Mouse (Mus musculus): ENCODE data around the gene Ugt1a6a. TPM values are rescaled to one million over a fixed set of nuclear protein-coding genes. Genes with fewer than 3 reads are reported as not detected.

Ugt1a6a gene
- polyA plus RNA-seq, 1 experiment from 2014 or later: 29.2 TPM

- Histone ChIP-seq H3K27me3 (replicated peaks) (no peaks in the 10 kb centered on the region), H3K27ac (no peak overlapping the region), H3K4me2 (no peak overlapping the region), H3K36me3 (no peaks in the 10 kb centered on the region), H3K9me3 (no peaks in the 10 kb centered on the region), H3K4me1 (no peaks in the 10 kb centered on the region), H3K9ac (no peak overlapping the region), H3K4me3 (replicated peaks) (no peak overlapping the region)
- 74% methylated on average over 3 of the region's 3 CpGs for WGBS
- no peak for ATAC-seq (ENCODE audit: insufficient read depth, low FRiP score, low read depth)
Measured at GRCm38 (mm10) chr1:88197443-88197842, 62.8 kb downstream of the Ugt1a6a start.

GRCm38 (mm10) chr1:88199996-88200395 lies 65.4 kb downstream of the Ugt1a6a start:
- Histone ChIP-seq H3K4me1 (0 out of 2 replicates have a peak, but pooled peaks cover under 1% of the 10 kb centered on the region), H3K27me3 (replicated peaks) (no peaks in the 10 kb centered on the region), H3K4me3 (replicated peaks) (no peak overlapping the region), H3K36me3 (no peaks in the 10 kb centered on the region), H3K27ac (no peak overlapping the region), H3K9ac (no peak overlapping the region), H3K4me2 (no peak overlapping the region), H3K9me3 (no peaks in the 10 kb centered on the region)
- WGBS: 69% methylated on average over 2 of the region's 2 CpGs
- no peak for ATAC-seq (ENCODE audit: insufficient read depth, low FRiP score, low read depth)

GRCm38 (mm10) chr1:88200456-88200855 lies 65.8 kb downstream of the Ugt1a6a start, which contains the start of gene Ugt1a2:
Ugt1a2 (plus strand) TSS chr1:88200601.
- Histone ChIP-seq H3K9ac (no peak within 1 kb of the TSS), H3K27me3 (replicated peaks) (no peaks in the 10 kb centered on the region), H3K4me1 (peaks cover 5% of the 10 kb centered on the region; the same call in 1 of the 2 replicates), H3K36me3 (no peaks in the 10 kb centered on the region), H3K4me3 (replicated peaks) (no peak within 1 kb of the TSS), H3K4me2 (no peak within 1 kb of the TSS), H3K9me3 (no peaks in the 10 kb centered on the region), H3K27ac (no peak within 1 kb of the TSS)
- no peak for ATAC-seq (ENCODE audit: insufficient read depth, low FRiP score, low read depth)
- 76% methylated on average over 7 of the region's 7 CpGs for WGBS

- 7% methylated on average over 62 of the region's 62 CpGs for WGBS
- H3K27ac ChIP-seq: no peak within 1 kb of the TSS
Measured at GRCm38 (mm10) chr1:88205294-88205922, 70.8 kb downstream of the Ugt1a6a start, which contains the start of gene Dnajb3. Dnajb3 (minus strand) TSS chr1:88205782.

GRCm38 (mm10) chr1:88206843-88207479 lies 72.4 kb downstream of the Ugt1a6a start:
- WGBS: 67% methylated on average over 2 of the region's 2 CpGs
- ATAC-seq (ENCODE audit: insufficient read depth, low FRiP score, low read depth): peak; percentile 72; the same call in 1 of the 2 replicates
- H3K27me3 ChIP-seq (replicated peaks): no peaks in the 10 kb centered on the region
- no peaks in the 10 kb centered on the region for H3K36me3 ChIP-seq
- no peaks in the 10 kb centered on the region for H3K9me3 ChIP-seq
- H3K4me3 ChIP-seq (replicated peaks): no peak overlapping the region
- no peak overlapping the region for H3K27ac ChIP-seq
- H3K4me1 ChIP-seq: peaks cover 5% of the 10 kb centered on the region; the same call in 1 of the 2 replicates
- no peak overlapping the region for H3K4me2 ChIP-seq
- H3K9ac ChIP-seq: no peak overlapping the region

More at GRCm38 (mm10) chr1:88205294-88205922, 70.8 kb downstream of the Ugt1a6a start, which contains the start of gene Dnajb3:
- peak within 1 kb of the TSS; percentile 26; the same call in 1 of the 2 replicates for H3K9ac ChIP-seq
- ATAC-seq (ENCODE audit: insufficient read depth, low FRiP score, low read depth): peak; percentile 93
- no peaks in the 10 kb centered on the region for H3K36me3 ChIP-seq
- peak within 1 kb of the TSS; percentile 48 for H3K4me3 ChIP-seq (replicated peaks)
- H3K9me3 ChIP-seq: no peaks in the 10 kb centered on the region
- no peaks in the 10 kb centered on the region for H3K27me3 ChIP-seq (replicated peaks)
- H3K4me1 ChIP-seq: peaks cover 5% of the 10 kb centered on the region; the same call in 1 of the 2 replicates
- H3K4me2 ChIP-seq: peak within 1 kb of the TSS; percentile 86

- 63% methylated on average over 8 of the region's 8 CpGs for WGBS
- ATAC-seq (ENCODE audit: insufficient read depth, low FRiP score, low read depth): peak; percentile 19; the same call in 1 of the 2 replicates
Measured at GRCm38 (mm10) chr1:88211812-88212211, 77.2 kb downstream of the Ugt1a6a start, which contains the start of gene Ugt1a1. Ugt1a1 (plus strand) TSS chr1:88211959.

GRCm38 (mm10) chr1:88212341-88213045 lies 77.9 kb downstream of the Ugt1a6a start:
- WGBS: 61% methylated on average over 8 of the region's 8 CpGs
- Histone ChIP-seq H3K4me2 (no peak overlapping the region), H3K9me3 (peaks cover 14% of the 10 kb centered on the region), H3K36me3 (no peaks in the 10 kb centered on the region), H3K4me3 (replicated peaks) (no peak overlapping the region), H3K27ac (no peak overlapping the region), H3K27me3 (replicated peaks) (no peaks in the 10 kb centered on the region), H3K9ac (no peak overlapping the region), H3K4me1 (no peaks in the 10 kb centered on the region)
- 0 out of 2 replicates have a peak, but pooled peaks have one; percentile 6 for ATAC-seq (ENCODE audit: insufficient read depth, low FRiP score, low read depth)

More at GRCm38 (mm10) chr1:88211812-88212211, 77.2 kb downstream of the Ugt1a6a start, which contains the start of gene Ugt1a1:
- H3K36me3 ChIP-seq: no peaks in the 10 kb centered on the region
- H3K4me1 ChIP-seq: no peaks in the 10 kb centered on the region
- H3K4me2 ChIP-seq: no peak within 1 kb of the TSS
- H3K9me3 ChIP-seq: peaks cover 7% of the 10 kb centered on the region; the same call in 1 of the 2 replicates
- no peak within 1 kb of the TSS for H3K27ac ChIP-seq
- H3K4me3 ChIP-seq (replicated peaks): no peak within 1 kb of the TSS
- no peak within 1 kb of the TSS for H3K9ac ChIP-seq
- no peaks in the 10 kb centered on the region for H3K27me3 ChIP-seq (replicated peaks)

GRCm38 (mm10) chr1:88213061-88213460 lies 78.5 kb downstream of the Ugt1a6a start:
- no peak overlapping the region for H3K27ac ChIP-seq
- H3K4me1 ChIP-seq: no peaks in the 10 kb centered on the region
- H3K4me3 ChIP-seq (replicated peaks): no peak overlapping the region
- no peaks in the 10 kb centered on the region for H3K36me3 ChIP-seq
- WGBS: 76% methylated on average over 1 of the region's 1 CpGs
- no peaks in the 10 kb centered on the region for H3K27me3 ChIP-seq (replicated peaks)
- H3K9ac ChIP-seq: no peak overlapping the region
- no peak overlapping the region for H3K4me2 ChIP-seq
- ATAC-seq (ENCODE audit: insufficient read depth, low FRiP score, low read depth): no peak
- H3K9me3 ChIP-seq: peaks cover 16% of the 10 kb centered on the region

- Histone ChIP-seq H3K27ac (no peak overlapping the region), H3K36me3 (no peaks in the 10 kb centered on the region), H3K4me3 (replicated peaks) (no peak overlapping the region), H3K9ac (no peak overlapping the region), H3K9me3 (peaks cover 16% of the 10 kb centered on the region), H3K4me2 (no peak overlapping the region), H3K27me3 (replicated peaks) (no peaks in the 10 kb centered on the region), H3K4me1 (no peaks in the 10 kb centered on the region)
- 76% methylated on average over 2 of the region's 2 CpGs for WGBS
- ATAC-seq (ENCODE audit: insufficient read depth, low FRiP score, low read depth): no peak
Measured at GRCm38 (mm10) chr1:88213766-88214461, 79.3 kb downstream of the Ugt1a6a start.

- Histone ChIP-seq H3K36me3 (no peaks in the 10 kb centered on the region), H3K27ac (no peak overlapping the region), H3K4me3 (replicated peaks) (no peak overlapping the region), H3K9me3 (peaks cover 16% of the 10 kb centered on the region), H3K4me1 (no peaks in the 10 kb centered on the region), H3K4me2 (no peak overlapping the region), H3K9ac (no peak overlapping the region), H3K27me3 (replicated peaks) (no peaks in the 10 kb centered on the region)
- 74% methylated on average over 2 of the region's 2 CpGs for WGBS
- no peak for ATAC-seq (ENCODE audit: insufficient read depth, low FRiP score, low read depth)
Measured at GRCm38 (mm10) chr1:88214462-88214952, 79.9 kb downstream of the Ugt1a6a start.

All from stomach, embryonic 15.5 days (tissue).